Mouse (Mus musculus): Measurements from ENCODE around the gene Sdhb.

The Sdhb gene

DNA sequence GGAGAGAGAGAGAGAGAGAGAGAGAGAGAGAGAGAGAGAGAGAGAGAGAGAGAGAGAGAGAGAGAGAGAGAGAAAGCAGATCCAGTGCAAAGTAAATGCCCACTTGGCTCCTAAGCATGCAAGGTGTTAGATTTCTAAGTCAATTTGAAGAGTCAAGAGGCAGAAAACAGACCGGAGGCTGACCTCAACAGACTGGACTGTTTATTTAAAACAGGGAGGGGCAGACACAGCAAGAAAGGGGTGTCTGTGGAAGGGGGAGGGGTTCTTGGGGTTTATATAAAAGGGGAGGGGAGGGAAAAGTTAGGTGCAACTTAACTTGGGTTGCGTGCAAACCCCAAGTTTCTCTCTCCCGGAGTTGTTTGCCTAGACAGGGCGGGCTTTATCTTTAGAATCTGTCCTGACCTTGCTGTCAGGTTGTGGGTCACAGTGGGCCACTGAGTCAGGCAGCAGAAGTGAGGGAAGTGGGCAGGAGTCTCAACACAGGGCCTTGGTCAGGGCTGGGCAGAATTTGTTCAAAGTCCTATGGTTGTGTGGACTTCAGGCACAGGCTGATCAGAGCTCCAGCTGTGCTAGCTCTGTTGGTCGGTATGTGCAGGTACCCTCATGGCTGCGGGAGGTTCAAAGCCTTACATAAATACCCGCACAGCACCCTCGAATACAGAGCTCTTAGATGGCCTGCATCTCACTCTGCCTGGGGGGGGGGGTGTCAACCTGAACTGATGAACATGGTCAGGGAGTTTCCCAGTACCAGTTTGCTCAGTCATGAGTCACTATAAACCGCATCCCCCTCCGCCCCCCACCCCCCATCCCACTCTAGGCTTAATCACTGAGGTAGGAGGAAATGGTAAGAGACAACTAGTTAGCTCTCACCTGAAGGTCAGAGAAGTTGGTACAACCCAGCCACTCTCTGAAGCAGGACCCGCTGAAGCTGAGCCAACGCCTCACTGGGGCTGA lies 13.2 kb upstream of the Sdhb start:
- DNase-seq (ENCODE audit: low read depth in 2 of 2, low spot score in 2 of 2): no peak

GRCm38 (mm10) chr4:140948481-140948880 lies 12.5 kb upstream of the Sdhb start:
- no peak for DNase-seq (ENCODE audit: low read depth in 2 of 2, low spot score in 2 of 2)

- DNase-seq (ENCODE audit: low read depth in 2 of 2, low spot score in 2 of 2): no peak
Measured at GRCm38 (mm10) chr4:140949052-140949451, 12.0 kb upstream of the Sdhb start.

DNA sequence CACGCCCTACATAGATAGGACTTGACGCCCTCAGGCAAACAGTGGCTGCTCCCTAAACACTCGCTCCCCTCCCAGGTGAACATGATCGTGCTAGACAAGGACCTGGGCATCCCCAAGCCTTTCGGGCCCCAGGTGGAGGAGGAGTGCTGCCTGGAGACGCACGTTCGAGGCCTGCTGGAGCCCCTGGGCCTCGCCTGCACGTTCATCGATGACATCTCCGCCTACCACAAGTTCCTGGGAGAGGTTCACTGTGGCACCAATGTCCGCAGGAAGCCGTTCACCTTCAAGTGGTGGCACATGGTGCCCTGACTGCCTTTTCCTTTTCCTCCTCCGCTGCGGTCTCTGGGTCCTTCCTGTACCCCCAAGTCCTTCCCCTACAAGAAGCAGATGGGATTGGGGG lies 11.4 kb upstream of the Sdhb start:
- DNase-seq (ENCODE audit: low read depth in 2 of 2, low spot score in 2 of 2): no peak

DNA sequence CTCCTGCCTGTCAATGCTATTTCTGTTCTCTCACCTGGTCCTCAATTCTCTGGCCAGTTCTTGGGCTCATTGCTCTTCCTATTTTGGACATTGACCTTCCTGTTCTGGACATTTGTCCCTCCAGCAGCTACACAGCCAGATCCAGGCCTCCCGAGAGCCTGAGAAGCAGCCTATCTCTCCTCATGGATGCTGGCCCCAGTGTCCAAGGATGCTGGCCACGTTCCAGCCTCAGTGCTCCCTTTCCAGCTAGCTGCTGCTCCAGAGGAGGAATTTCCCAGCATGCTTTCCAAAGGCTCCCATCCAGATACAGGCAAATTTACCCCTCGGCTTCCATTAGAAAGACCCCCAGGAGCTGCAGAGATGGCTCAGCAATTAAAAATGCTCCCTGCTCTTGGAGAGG lies 10.4 kb upstream of the Sdhb start:
- no peak for DNase-seq (ENCODE audit: low read depth in 2 of 2, low spot score in 2 of 2)

- DNase-seq (ENCODE audit: low read depth in 2 of 2, low spot score in 2 of 2): peak; percentile 75 to 78
Measured at GRCm38 (mm10) chr4:140951861-140952641, 9.0 kb upstream of the Sdhb start.

- no peak for DNase-seq (ENCODE audit: low read depth in 2 of 2, low spot score in 2 of 2)
Measured at GRCm38 (mm10) chr4:140957131-140957702, 3.8 kb upstream of the Sdhb start.

DNA sequence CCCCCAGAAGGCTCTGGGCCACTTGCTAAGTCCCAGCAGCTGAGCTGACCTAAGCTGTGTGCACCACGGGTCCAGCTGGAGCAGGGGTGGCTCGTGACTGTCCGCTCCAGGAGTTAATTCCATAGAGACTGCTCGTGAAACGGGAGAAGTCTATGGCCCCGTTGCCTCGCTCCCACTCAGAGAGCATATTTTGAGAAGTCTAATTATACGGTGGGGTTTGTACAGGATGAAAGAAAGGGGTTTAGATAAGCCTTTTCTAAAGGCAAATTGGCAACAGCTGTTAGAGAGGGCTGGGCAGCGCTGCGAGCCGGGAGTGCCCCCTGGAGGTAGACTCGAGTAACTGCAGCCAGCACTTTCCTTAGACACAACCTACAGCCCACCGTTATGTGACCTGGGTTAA lies 3.3 kb upstream of the Sdhb start:
- DNase-seq (ENCODE audit: low read depth in 2 of 2, low spot score in 2 of 2): peak; percentile 79 to 84

DNA sequence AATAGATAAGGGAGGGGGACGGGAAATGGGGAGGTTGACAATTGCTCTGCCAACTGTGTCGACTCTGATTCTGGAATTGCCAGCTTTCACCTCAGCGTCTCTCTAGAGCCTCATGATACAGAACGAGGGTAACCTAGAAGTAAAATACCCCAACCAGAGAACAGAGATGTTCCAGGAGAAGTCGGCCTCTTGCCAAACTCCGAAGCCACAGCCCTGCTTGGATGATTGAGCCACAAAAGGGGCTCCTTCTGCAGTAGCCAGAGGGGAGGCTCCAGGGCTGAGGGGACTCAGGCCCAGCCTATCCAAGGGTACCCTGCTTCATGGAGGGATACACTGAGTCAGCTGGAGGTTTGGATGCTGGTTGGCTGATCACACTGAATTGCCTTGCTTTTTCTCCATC lies 2.7 kb upstream of the Sdhb start:
- no peak for DNase-seq (ENCODE audit: low read depth in 2 of 2, low spot score in 2 of 2)

DNA sequence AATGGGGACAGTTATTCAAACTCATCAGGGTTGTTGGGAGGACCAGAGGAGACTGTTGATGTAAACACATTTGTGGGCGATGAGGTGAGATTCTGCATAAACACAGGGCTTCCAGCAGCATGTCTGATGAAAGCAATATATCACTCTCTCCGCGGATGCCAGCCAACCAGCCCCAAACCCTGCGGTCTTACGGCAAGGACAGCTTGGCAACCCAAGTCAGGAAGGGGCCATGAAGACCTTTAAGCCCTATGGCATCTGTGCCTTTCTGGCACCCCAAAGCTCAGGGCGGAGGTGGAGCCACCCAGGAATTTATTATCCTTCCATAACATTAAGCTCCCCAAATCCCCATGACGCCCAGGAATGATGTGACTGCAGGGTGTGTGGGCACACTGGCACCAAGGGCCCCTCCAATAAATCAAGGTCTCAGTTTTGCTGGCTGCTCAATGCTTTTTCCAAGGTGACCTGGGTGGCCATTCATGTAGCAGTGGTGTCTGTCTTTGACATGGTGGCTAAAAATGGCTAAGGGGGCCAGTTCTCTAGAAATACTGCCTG lies 1.8 kb upstream of the Sdhb start:
- DNase-seq (ENCODE audit: low read depth in 2 of 2, low spot score in 2 of 2): no peak

DNA sequence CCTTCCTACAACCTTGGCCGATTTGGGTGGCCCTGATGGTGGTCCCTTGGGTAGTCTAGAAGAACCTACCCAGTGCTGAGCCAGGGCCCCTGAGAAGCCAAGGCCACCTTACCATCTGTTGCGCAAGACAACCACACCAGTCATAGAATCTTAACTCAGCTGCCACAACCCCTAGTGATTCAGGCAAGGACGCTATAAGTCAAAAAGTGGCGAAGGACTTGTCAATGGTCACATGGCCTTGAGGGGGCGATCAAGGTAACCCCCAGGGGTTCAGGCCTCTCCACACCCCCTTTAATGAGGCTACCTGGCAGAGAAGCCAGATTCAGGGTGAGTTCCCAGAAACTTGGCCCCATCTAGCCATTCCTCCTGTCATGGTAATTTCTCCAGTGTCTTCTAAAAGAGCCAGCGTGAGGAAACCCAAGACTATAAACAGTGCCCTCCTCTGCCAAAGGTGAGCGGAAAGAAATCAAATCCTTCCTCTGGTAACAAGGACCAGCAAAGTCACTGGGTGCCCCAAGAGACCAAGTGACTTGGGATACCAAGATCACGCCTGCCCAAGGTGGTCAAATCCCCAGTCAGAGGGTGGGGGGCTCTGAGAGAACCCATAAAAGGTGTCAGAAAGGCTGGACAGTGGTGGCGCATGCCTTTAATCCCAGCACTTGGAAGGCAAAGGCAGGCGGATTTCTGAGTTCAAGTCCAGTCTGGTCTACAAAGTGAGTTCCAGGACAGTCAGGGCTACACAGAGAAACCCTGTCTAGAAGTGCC lies 1.1 kb upstream of the Sdhb start:
- no peak for DNase-seq (ENCODE audit: low read depth in 2 of 2, low spot score in 2 of 2)

GRCm38 (mm10) chr4:140961467-140962206 lies 634 bp downstream of the Sdhb start:
- no peak for DNase-seq (ENCODE audit: low read depth in 2 of 2, low spot score in 2 of 2)

DNA sequence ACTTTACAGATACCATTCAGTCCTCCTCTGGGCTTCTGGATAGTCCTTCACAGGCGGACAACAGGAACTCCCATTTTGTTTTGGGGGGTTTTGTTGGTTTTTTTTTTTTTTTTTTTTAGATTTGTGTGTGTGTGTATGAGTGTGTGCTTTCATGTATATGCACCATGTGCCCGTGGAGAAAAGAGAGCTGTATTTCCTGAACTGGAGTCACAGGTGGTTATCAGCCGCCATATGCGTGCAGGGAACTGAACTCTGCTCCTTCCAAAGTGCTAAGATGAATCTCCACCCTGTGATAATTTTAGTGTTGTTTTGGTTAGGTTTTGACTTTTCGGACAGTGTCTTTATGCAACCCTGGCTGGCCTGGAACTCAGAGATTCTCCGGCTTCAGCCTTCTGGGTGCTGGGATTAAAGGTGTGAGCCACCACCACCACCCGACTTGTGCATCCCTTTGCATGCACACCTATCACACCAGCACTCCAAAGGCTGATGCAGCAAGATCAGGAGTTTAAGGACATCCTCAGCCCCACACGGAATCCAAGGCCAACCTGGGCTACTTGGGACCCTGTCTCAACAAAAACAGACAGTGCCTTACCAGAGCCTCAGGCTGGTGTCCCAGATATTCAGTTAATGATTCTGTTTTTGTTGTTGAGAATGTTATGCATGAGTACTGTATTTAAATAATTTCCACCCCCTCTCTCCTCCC lies 1.4 kb downstream of the Sdhb start:
- no peak for DNase-seq (ENCODE audit: low read depth in 2 of 2, low spot score in 2 of 2)

- no peak for DNase-seq (ENCODE audit: low read depth in 2 of 2, low spot score in 2 of 2)
Measured at GRCm38 (mm10) chr4:140962950-140963349, 1.9 kb downstream of the Sdhb start.

- DNase-seq (ENCODE audit: low read depth in 2 of 2, low spot score in 2 of 2): no peak
Measured at GRCm38 (mm10) chr4:140963941-140964597, 3.1 kb downstream of the Sdhb start.

- DNase-seq (ENCODE audit: low read depth in 2 of 2, low spot score in 2 of 2): peak; percentile 58 to 75
Measured at GRCm38 (mm10) chr4:140964620-140965019, 3.6 kb downstream of the Sdhb start.

DNA sequence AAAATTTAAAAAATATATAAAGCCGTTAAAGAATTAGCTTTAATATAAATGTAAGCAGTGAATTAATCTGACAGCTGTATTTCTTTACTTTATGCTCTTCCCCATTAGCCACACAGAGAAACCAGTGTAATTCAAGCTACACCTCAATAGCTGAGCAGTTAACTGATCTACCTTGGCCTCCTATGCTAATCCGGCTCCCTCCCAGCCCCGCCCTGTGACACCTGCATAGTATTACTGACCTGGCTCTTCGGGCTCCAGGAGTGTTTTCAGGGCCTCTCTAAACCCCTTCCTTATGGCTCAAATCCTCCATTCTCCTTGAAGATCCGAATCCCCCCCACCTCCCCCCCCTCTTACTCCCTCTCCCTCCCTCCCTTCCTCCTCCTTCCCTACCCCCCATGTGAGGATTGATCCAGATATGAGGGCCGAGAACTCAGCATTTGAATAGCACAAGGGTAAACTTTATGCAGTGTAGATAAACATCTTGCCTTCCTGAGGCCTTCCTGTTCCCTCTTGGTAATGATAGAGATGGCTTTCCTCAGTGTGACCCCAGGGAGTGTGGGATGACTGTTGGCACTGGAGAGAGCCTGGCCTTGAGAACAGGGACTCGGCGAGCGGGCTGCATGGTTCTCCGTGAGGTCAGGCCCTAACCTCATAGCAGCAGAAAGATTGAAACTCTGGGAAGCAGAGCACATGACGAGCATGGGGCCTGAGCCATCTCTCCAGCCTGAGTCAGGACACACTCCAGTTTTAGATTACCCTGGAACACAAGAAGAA lies 6.6 kb downstream of the Sdhb start:
- no peak for DNase-seq (ENCODE audit: low read depth in 2 of 2, low spot score in 2 of 2)

GRCm38 (mm10) chr4:140971691-140972090 lies 10.7 kb downstream of the Sdhb start:
- no peak for DNase-seq (ENCODE audit: low read depth in 2 of 2, low spot score in 2 of 2)
